Mouse (Mus musculus) forebrain, embryonic 10.5 days (tissue): ENCODE results near the gene Gpr137c. TPM values are rescaled to one million over a fixed set of nuclear protein-coding genes. Genes with fewer than 3 reads are reported as not detected.
A peak's percentile ranks its signal among the peaks of the same experiment; 100 is the strongest.

Source experiments
- DNase-seq: peaks from one replicate; pipeline ENCODE4 v3.0.0-alpha.2; 2017; ENCODE audit warnings: low spot score; ENCODE audit errors: extremely low spot score
- H3K27ac ChIP-seq: fragments of 300-500 bp; sonication (generic); 2 replicates; pipeline ENCODE4 v1.5.1; 2016; ENCODE audit warnings: mild to moderate bottlenecking
- H3K27me3 ChIP-seq: fragments of 300-500 bp; sonication (generic); 2 replicates; pipeline ENCODE4 v1.6.1; 2016; ENCODE audit warnings: mild to moderate bottlenecking; ENCODE audit not compliant: poor library complexity, severe bottlenecking
- H3K36me3 ChIP-seq: fragments of 300-500 bp; sonication (generic); replicated peaks from 2 replicates; pipeline ENCODE4 v1.6.1; 2016; ENCODE audit warnings: mild to moderate bottlenecking, moderate library complexity
- H3K4me1 ChIP-seq: fragments of 300-500 bp; sonication (generic); 2 replicates; pipeline ENCODE4 v1.6.1; 2016
- H3K4me3 ChIP-seq: fragments of 300-500 bp; sonication (generic); 2 replicates; pipeline ENCODE4 v1.5.1; 2016; ENCODE audit warnings: mild to moderate bottlenecking, moderate library complexity
- H3K9me3 ChIP-seq: fragments of 300-500 bp; sonication (generic); 2 replicates; pipeline ENCODE4 v1.6.1; 2016; ENCODE audit warnings: mild to moderate bottlenecking, moderate library complexity
- WGBS: fragments of 180-500 bp; shearing (Covaris S2); methylation state at CpG from one replicate; pipeline ENCODE4 v1.1.7; 2016; 5-methylcytosine and 5-hydroxymethylcytosine counted together
- polyA plus RNA-seq: library from polyadenylated mRNA; unstranded; fragments of >200 nt; fragmentation: Nextera tagmentation; extraction: Ambion mirVana; gene quantifications from 2 replicates; pipeline ENCODE4 v1.2.1, GENCODE M21; 2016

Gene Gpr137c
- polyA plus RNA-seq, 1 experiment from 2014 or later, result 4.5 TPM

DNA sequence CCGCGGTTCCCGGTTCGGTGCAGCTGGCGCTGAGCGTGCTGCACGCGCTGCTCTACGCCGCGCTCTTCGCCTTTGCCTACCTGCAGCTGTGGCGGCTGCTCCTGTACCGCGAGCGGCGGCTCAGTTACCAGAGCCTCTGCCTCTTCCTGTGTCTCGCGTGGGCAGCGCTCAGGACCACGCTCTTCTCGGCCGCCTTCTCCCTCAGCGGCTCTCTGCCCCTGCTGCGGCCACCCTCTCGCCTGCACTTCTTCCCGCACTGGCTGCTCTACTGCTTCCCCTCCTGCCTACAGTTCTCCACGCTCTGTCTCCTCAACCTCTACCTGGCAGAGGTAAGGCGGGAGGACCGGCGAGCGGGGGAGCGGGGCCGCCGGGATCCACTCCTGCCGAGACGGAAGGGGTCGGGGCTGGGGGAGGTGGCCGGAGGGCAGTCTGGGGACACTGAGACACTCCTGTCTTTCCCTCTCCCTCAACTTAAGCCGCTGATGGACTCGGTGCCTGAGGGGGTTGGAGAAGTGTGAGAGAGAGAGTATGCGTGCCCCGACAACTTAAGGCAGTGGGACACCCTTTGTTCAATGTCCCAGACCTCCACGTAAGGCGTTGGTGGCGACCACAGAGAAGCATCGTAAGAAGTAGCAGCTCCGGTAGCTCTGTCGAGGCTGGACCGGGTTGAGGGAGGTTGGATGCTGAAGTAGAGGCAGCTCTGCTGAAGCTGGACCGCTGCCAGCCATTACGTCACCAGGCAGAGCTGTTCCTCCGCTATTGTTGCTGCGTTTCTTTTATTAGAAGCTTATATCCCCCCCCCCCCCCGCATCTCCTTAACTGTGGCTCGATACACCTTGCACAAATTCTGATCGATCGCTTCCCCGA is 806 bp downstream of the Gpr137c start, which contains the start of gene Txndc16:
Txndc16 (minus strand) TSS at position 239 of the 867 bp plus-strand sequence.
- Histone ChIP-seq H3K27ac (peak within 1 kb of the TSS; percentile 95), H3K27me3 (no peaks in the 10 kb centered on the region), H3K4me1 (peaks cover 24% of the 10 kb centered on the region), H3K4me3 (peak within 1 kb of the TSS; percentile 73), H3K36me3 (no peaks in the 10 kb centered on the region), H3K9me3 (no peaks in the 10 kb centered on the region)
- under 1% methylated on average over 59 of the region's 59 CpGs for WGBS
- peak; percentile 77 for DNase-seq

DNA sequence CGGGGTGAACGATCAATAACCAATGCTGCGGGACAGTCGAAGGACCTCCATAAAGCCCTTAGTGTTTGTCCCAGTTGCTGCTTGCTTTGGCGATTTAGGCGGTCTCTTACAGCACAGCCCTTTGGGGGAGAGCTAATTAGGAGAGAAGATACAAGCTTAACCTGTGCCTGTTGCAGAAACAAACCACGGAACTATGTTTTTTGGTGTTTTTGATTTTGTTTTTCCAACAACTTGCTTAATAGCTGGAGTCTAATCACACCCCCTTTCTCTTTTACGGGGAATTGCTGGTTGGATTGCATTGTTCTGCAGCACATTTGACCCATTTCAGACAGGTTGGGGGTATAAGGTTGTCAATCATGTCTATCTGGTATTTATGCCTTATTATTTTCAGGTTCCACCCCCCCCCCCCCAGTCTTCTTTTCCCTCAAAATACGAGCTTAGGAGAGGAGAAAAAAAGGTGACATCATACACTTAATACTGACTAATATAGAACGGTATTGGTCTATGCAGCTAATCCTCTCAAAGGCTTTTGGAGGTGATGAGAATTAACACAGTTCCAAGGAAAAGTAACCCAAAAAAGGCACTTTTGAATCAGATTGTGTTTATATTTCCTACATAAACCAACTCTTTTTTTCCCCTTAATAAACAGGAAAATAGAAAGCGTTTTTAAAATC is 1.6 kb downstream of the Gpr137c start:
- DNase-seq, result no peak
- Histone ChIP-seq H3K4me3 (peak overlapping the region; percentile 73), H3K4me1 (peaks cover 24% of the 10 kb centered on the region), H3K9me3 (no peaks in the 10 kb centered on the region), H3K27me3 (no peaks in the 10 kb centered on the region), H3K27ac (peak overlapping the region; percentile 95), H3K36me3 (no peaks in the 10 kb centered on the region)
- 12% methylated on average over 11 of the region's 11 CpGs for WGBS

- DNase-seq, result no peak
- no peaks in the 10 kb centered on the region for H3K36me3 ChIP-seq
- no peak overlapping the region for H3K27ac ChIP-seq
- H3K9me3 ChIP-seq, result no peaks in the 10 kb centered on the region
- no peaks in the 10 kb centered on the region for H3K27me3 ChIP-seq
- WGBS, result 76% methylated on average over 2 of the region's 2 CpGs
- H3K4me1 ChIP-seq, result no peaks in the 10 kb centered on the region
- H3K4me3 ChIP-seq, result no peak overlapping the region
Measured at GRCm38 (mm10) chr14:45239042-45239441, 19.5 kb downstream of the Gpr137c start.

DNA sequence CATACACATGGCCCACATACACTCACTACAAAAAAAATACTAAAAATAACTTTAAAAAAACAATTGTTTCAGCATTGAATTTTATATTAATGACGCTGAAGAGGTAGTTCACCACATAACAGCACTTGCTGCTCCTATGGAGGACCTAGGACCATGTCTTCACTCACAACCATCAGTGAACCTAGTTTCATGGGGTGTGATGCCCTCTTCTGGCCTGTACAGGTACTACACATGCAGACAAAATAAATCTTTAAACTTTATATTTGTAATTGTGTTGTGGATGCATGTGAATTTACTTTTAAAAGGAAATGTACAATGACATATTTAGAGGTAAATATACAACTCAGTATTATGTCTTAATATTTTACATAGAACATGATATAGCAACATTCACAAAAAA is 22.1 kb downstream of the Gpr137c start:
- Histone ChIP-seq H3K4me1 (no peaks in the 10 kb centered on the region), H3K9me3 (no peaks in the 10 kb centered on the region), H3K4me3 (no peak overlapping the region), H3K36me3 (no peaks in the 10 kb centered on the region), H3K27me3 (no peaks in the 10 kb centered on the region), H3K27ac (no peak overlapping the region)
- no peak for DNase-seq
- 53% methylated on average over 1 of the region's 1 CpGs for WGBS

- Histone ChIP-seq H3K36me3 (peaks cover 9% of the 10 kb centered on the region; the same call in 1 of the 2 replicates), H3K27ac (no peak overlapping the region), H3K4me1 (0 out of 2 replicates have a peak, but pooled peaks cover 4% of the 10 kb centered on the region), H3K27me3 (no peaks in the 10 kb centered on the region), H3K4me3 (no peak overlapping the region), H3K9me3 (no peaks in the 10 kb centered on the region)
- 94% methylated on average over 4 of the region's 4 CpGs for WGBS
- DNase-seq, result no peak
Measured at GRCm38 (mm10) chr14:45251548-45252076, 32.1 kb downstream of the Gpr137c start.

GRCm38 (mm10) chr14:45263831-45264592 is 44.5 kb downstream of the Gpr137c start:
- 93% methylated on average over 3 of the region's 3 CpGs for WGBS
- Histone ChIP-seq H3K4me3 (no peak overlapping the region), H3K27ac (no peak overlapping the region), H3K4me1 (no peaks in the 10 kb centered on the region), H3K9me3 (0 out of 2 replicates have a peak, but pooled peaks cover under 1% of the 10 kb centered on the region), H3K27me3 (no peaks in the 10 kb centered on the region), H3K36me3 (peaks cover 9% of the 10 kb centered on the region)
- no peak for DNase-seq

DNA sequence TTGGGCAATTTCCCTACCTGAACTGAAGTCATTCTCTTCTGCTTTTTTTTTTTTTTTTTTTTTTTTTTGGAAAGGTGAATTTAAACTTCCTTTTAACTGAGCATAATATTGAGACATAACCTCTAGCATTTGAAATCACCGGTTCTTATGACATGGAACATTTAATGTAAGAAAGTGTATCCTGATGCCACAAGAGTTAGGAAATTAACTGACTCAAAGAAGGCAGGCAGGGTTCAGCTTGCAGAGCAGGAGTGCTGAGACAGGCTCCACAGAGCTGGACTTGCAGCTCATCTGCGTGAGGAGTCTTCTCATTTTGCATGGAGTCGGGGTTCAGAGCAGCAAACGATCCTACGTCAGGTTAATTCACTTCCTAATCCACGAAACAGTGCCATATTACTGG is 56.3 kb downstream of the Gpr137c start:
- no peak for DNase-seq
- Histone ChIP-seq H3K27ac (no peak overlapping the region), H3K4me3 (no peak overlapping the region), H3K27me3 (no peaks in the 10 kb centered on the region), H3K4me1 (no peaks in the 10 kb centered on the region), H3K36me3 (peaks cover 8% of the 10 kb centered on the region; the same call in 1 of the 2 replicates), H3K9me3 (no peaks in the 10 kb centered on the region)
- WGBS, result 86% methylated on average over 6 of the region's 6 CpGs

- Histone ChIP-seq H3K36me3 (peaks cover 17% of the 10 kb centered on the region), H3K4me1 (no peaks in the 10 kb centered on the region), H3K9me3 (no peaks in the 10 kb centered on the region), H3K27ac (no peak overlapping the region), H3K27me3 (no peaks in the 10 kb centered on the region), H3K4me3 (no peak overlapping the region)
- 88% methylated on average over 3 of the region's 3 CpGs for WGBS
- no peak for DNase-seq
Measured at GRCm38 (mm10) chr14:45282066-45282465, 62.5 kb downstream of the Gpr137c start.

- DNase-seq, result no peak
- H3K9me3 ChIP-seq, result no peaks in the 10 kb centered on the region
- H3K27me3 ChIP-seq, result no peaks in the 10 kb centered on the region
- no peak overlapping the region for H3K4me3 ChIP-seq
- H3K4me1 ChIP-seq, result no peaks in the 10 kb centered on the region
- H3K36me3 ChIP-seq, result peaks cover 32% of the 10 kb centered on the region
- no peak overlapping the region for H3K27ac ChIP-seq
- 75% methylated on average over 4 of the region's 4 CpGs for WGBS
Measured at GRCm38 (mm10) chr14:45291608-45292007, 72.1 kb downstream of the Gpr137c start.

- Histone ChIP-seq H3K9me3 (no peaks in the 10 kb centered on the region; the same call in 1 of the 2 replicates), H3K4me1 (no peaks in the 10 kb centered on the region), H3K36me3 (peaks cover 44% of the 10 kb centered on the region), H3K27me3 (no peaks in the 10 kb centered on the region), H3K27ac (no peak overlapping the region), H3K4me3 (no peak overlapping the region)
- 54% methylated on average over 4 of the region's 4 CpGs for WGBS
- DNase-seq, result no peak
Measured at GRCm38 (mm10) chr14:45303939-45304338, 84.4 kb downstream of the Gpr137c start.

DNA sequence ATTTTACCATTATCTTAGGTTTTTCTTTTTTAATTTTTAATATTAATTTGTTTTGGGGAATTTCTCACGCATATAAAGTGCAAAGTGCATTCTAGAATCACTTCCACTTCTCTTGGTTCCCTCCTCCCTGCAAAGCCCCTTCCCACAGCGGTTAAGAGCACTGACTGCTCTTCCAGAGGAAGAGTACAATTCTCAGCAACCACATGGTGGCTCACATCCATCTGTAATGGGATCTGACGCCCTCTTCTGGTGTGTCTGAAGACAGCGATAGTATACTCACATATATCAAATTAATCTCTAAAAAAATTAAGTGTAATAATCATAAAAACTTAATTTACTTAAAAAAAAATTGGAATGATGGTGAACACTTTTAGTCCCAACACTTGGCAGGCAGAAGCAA is 84.9 kb downstream of the Gpr137c start:
- Histone ChIP-seq H3K4me3 (no peak overlapping the region), H3K27me3 (no peaks in the 10 kb centered on the region), H3K9me3 (peaks cover 4% of the 10 kb centered on the region), H3K36me3 (peaks cover 39% of the 10 kb centered on the region), H3K27ac (no peak overlapping the region), H3K4me1 (no peaks in the 10 kb centered on the region)
- no peak for DNase-seq
- 71% methylated on average over 4 of the region's 4 CpGs for WGBS

DNA sequence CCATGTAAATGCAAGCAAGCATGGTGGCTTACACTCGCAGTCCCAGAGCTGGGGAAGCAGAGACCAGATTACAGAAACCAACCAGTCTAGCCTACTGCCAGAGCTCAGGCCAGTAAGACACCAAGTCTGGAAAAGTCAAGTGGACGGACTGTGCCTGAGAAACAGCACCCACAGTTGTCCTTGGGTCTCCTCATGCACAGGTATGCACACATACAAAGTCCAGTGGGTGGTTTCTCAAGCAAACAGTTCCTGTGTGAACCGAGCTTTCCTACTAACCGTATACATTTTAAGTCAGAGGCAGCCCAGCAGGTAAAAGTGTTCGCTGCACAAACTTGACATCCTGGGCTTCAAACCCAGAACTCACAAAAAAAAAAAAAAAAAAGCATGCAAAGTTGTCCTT is 86.3 kb downstream of the Gpr137c start:
- 95% methylated on average over 5 of the region's 5 CpGs for WGBS
- Histone ChIP-seq H3K4me1 (no peaks in the 10 kb centered on the region), H3K27me3 (no peaks in the 10 kb centered on the region), H3K27ac (no peak overlapping the region), H3K36me3 (peaks cover 32% of the 10 kb centered on the region), H3K4me3 (no peak overlapping the region), H3K9me3 (peaks cover 11% of the 10 kb centered on the region)
- no peak for DNase-seq
